Comparison of ENCODE assay signal across 8 mouse cellular contexts in the genomic region with DNA sequence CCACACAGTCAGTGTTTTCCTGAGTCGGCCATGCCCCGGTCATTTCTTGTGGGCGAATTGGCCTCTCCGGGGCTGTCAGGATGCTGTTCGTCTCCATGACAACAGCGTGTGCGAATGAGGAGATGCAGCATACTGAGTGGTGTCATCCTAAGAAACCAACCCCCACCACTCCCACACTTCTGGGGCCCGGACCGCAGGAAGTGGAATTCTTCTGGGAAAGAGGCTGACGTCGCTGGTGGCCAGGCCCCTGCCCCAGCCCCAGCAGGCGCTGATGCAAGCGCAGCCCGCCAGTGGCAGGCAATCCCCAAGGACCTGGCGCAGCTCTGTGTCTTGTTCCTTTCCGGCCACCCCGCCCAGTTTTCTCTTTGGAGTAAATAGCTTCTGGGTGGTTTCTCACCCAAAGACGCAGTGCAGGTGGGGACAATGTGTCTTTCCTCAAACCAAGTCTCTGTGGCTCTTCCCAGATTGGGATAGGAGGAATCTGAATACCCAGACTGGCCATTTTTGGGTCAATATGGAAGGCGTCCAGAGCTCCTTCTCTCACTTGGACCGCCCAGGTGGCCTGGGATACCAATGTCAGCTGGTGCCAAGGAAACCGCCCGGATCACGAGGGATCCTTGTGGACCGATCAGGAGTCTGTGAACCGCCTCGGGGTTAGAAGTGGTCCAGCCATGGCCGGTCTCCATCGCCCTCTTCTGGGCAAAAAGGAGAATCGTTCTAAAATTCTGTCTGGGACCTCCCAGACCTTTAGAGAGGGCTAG. TPM values are rescaled to one million over a fixed set of nuclear protein-coding genes. Genes with fewer than 3 reads are reported as not detected.
DNase-seq lines count a peak whose midpoint lies in the region; ATAC-seq lines count a peak whose summit lies in the region.

No protein-coding gene starts in this region.

- H3K27me3 ChIP-seq in hindbrain, embryonic 15.5 days = no peaks in the 10 kb centered on the region

- DNase-seq in T-cell, adult 2 months (ENCODE audit: low spot score) = peak; percentile 46
- DNase-seq in cerebellum, postnatal 36 days = peak; percentile 82 to 83
- DNase-seq in gastrocnemius, adult 18-20 months (ENCODE audit: low spot score) = peak; percentile 90
- DNase-seq in layer of hippocampus, postnatal 25 days (ENCODE audit: extremely low spot score in 1 of 2, low spot score in 1 of 2) = peak; percentile 54 to 55
- DNase-seq in lung, postnatal 10 days = peak; percentile 89
- DNase-seq in ovary, postnatal 36 days (ENCODE audit: low spot score) = peak; percentile 70
- peak; percentile 54 for DNase-seq in thymus, postnatal 4 days

- peak; percentile 93 for ATAC-seq in hindbrain, embryonic 15.5 days (ENCODE audit: low FRiP score, low read depth)

- H3K4me1 ChIP-seq in hindbrain, embryonic 15.5 days (replicated peaks) = peaks cover 9% of the 10 kb centered on the region

- peak overlapping the region; percentile 50 for H3K9ac ChIP-seq in hindbrain, embryonic 15.5 days

- under 1% methylated on average over 29 of the region's 29 CpGs for WGBS in hindbrain, embryonic 15.5 days

- H3K27ac ChIP-seq in hindbrain, embryonic 15.5 days (replicated peaks) = peak overlapping the region; percentile 74

- no peaks in the 10 kb centered on the region for H3K36me3 ChIP-seq in hindbrain, embryonic 15.5 days

- H3K4me3 ChIP-seq in hindbrain, embryonic 15.5 days = peak overlapping the region; percentile 42

- peak overlapping the region; percentile 96 for H3K4me2 ChIP-seq in hindbrain, embryonic 15.5 days

- no peaks in the 10 kb centered on the region for H3K9me3 ChIP-seq in hindbrain, embryonic 15.5 days

RNA-seq across cellular contexts. Expression of a gene that starts 49.2 kb away (rescaled TPM):
- 10 to 100 TPM; 70.0 to 98.6 TPM for total RNA-seq in gastrocnemius, adult 18-20 months (2021)
- 6.1 and 6.5 TPM in 2 replicates for polyA plus RNA-seq in hindbrain, embryonic 15.5 days (2015; fragmentation: Nextera tagmentation; extraction: Ambion mirVana)
- total RNA-seq in layer of hippocampus, postnatal 25 days (2021) = 10 to 100 TPM; 82.5 to 98.5 TPM

Comparison
In these comparisons a context has a peak if more than half of its experiments do, and no peak if none do; other contexts are left out.
1. Peak in every context shown above with its lines: DNase-seq, ATAC-seq, H3K4me3 ChIP-seq and H3K27ac ChIP-seq.